Mouse (Mus musculus) small intestine, adult 2 months (tissue): Measurements from ENCODE around the gene Fam71e1.

Source experiments
- CTCF ChIP-seq: fragments of 200-500 bp; IDR thresholded peaks from 2 replicates; pipeline ENCODE4 v1.5.1; 2012; ENCODE audit warnings: low read depth, mild to moderate bottlenecking, control low read depth, inconsistent platforms, low read length, moderate library complexity, mixed read lengths; ENCODE audit not compliant: insufficient replicate concordance, insufficient read length; ENCODE audit errors: extremely low read depth
- POLR2A ChIP-seq: fragments of 200-500 bp; IDR thresholded peaks from 2 replicates; pipeline ENCODE4 v1.6.1; 2012; ENCODE audit warnings: low read depth, mild to moderate bottlenecking, control low read depth, inconsistent platforms, low read length, moderate library complexity

DNA sequence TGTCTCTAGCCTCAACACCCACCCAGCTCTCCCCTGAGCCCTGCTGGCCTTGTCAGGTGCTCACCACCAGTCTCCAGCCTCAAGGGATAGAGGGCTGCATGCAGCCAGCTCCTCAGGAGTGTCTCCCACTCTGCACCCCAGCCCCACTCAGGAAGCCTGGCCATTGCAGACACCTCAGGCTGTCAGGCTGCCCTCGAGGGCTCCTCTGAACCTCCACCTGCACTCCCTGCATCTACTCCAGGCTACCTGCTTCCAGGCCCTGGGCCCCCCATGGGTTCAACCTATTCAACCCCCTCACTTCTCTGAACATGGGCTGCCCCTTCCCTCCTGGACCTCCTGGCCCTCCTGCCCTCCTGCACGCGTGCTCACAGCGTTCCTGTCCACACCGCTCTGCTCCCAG lies 5.0 kb upstream of the Fam71e1 start:
- TF ChIP-seq POLR2A (no peak), CTCF (no peak)
